Mouse (Mus musculus) lung, embryonic 16.5 days (tissue): Measurements from ENCODE around the gene Sf3a1. TPM values are rescaled to one million over a fixed set of nuclear protein-coding genes. Genes with fewer than 3 reads are reported as not detected.

Experiments
- ATAC-seq: fragments of 200-750 bp; cut with Nextera tagmentation; 2 replicates; pipeline ENCODE4 v1.8.0; 2017; ENCODE audit warnings: low read depth, mild to moderate bottlenecking, moderate library complexity
- H3K27ac ChIP-seq: fragments of 300-500 bp; sonication (generic); 2 replicates; pipeline ENCODE4 v1.5.1; 2014; ENCODE audit warnings: mild to moderate bottlenecking, control low read depth, low read length
- H3K27me3 ChIP-seq: fragments of 300-500 bp; sonication (generic); 2 replicates; pipeline ENCODE4 v1.6.1; 2014; ENCODE audit warnings: low read depth, low read length, mixed read lengths; ENCODE audit not compliant: control insufficient read depth, insufficient read depth
- H3K36me3 ChIP-seq: fragments of 300-500 bp; sonication (generic); 2 replicates; pipeline ENCODE4 v1.6.1; 2014; ENCODE audit warnings: low read length; ENCODE audit not compliant: control insufficient read depth, insufficient read depth
- H3K4me1 ChIP-seq: fragments of 300-500 bp; sonication (generic); replicated peaks from 2 replicates; pipeline ENCODE4 v1.6.1; 2014; ENCODE audit warnings: low read length, mixed read lengths; ENCODE audit not compliant: control insufficient read depth, insufficient read depth
- H3K4me2 ChIP-seq: fragments of 300-500 bp; sonication (generic); 2 replicates; pipeline ENCODE4 v1.6.1; 2014; ENCODE audit warnings: low read depth, low read length, control low read depth
- H3K4me3 ChIP-seq: fragments of 300-500 bp; sonication (generic); 2 replicates; pipeline ENCODE4 v1.5.1; 2014; ENCODE audit warnings: mild to moderate bottlenecking, low read length, control low read depth
- H3K9ac ChIP-seq: fragments of 300-500 bp; sonication (generic); 2 replicates; pipeline ENCODE4 v1.6.1; 2014; ENCODE audit warnings: low read length, control low read depth
- H3K9me3 ChIP-seq: fragments of 300-500 bp; sonication (generic); 2 replicates; pipeline ENCODE4 v1.6.1; 2016; ENCODE audit warnings: low read length; ENCODE audit not compliant: control insufficient read depth
- WGBS: fragments of 180-500 bp; shearing (Covaris S2); extraction: QIAGEN DNeasy Blood & Tissue Kit; methylation state at CpG from one replicate; pipeline ENCODE4 v1.1.7; 2014; 5-methylcytosine and 5-hydroxymethylcytosine counted together
- polyA plus RNA-seq: library from polyadenylated mRNA; unstranded; fragments of >200 nt; fragmentation: Nextera tagmentation; extraction: Ambion mirVana; gene quantifications from 2 replicates; pipeline ENCODE4 v1.2.1, GENCODE M21; 2015

Sf3a1 gene
- polyA plus RNA-seq, 1 experiment from 2014 or later: 48.9 TPM

DNA sequence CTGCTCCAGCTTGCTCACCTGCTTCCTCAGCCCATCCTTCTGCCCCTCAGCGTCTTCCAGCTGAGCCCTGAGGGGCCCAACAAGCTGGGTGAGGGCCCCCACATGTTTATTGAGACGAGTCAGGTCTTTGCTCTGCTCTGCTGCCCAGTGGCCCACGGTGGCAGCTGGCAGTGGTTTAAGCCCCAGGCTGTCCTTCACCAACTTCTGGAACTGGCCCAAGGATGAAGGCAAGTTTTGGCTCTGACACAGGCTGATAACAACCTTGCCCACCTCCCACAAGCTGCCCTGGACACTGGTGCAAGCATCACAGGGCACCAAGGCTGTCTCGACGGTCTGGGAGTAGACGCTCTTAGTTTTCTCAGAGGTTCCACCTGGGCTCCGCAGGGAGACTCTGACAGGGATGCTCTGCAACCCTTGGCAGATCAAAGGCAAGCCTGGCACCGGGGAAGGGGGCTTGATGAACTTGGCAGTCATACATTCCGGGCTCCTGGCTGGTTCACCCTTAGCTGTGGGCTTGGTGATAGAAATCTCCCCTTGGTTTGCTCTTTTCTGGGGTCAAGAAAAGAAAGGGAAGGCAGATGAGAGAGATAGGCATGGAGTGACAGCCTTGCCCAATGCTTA, 11.5 kb upstream of the Sf3a1 start:
- no peak overlapping the region for H3K4me2 ChIP-seq
- no peak overlapping the region for H3K4me3 ChIP-seq
- H3K27me3 ChIP-seq: no peaks in the 10 kb centered on the region
- H3K9me3 ChIP-seq: no peaks in the 10 kb centered on the region
- H3K4me1 ChIP-seq: no peaks in the 10 kb centered on the region
- ATAC-seq: no peak
- H3K9ac ChIP-seq: no peak overlapping the region
- 75% methylated on average over 9 of the region's 9 CpGs for WGBS
- H3K36me3 ChIP-seq: no peaks in the 10 kb centered on the region
- no peak overlapping the region for H3K27ac ChIP-seq

GRCm38 (mm10) chr11:4149886-4150285, 10.3 kb upstream of the Sf3a1 start:
- Histone ChIP-seq H3K36me3 (no peaks in the 10 kb centered on the region), H3K4me3 (no peak overlapping the region), H3K4me2 (no peak overlapping the region), H3K9me3 (no peaks in the 10 kb centered on the region), H3K27me3 (no peaks in the 10 kb centered on the region), H3K27ac (no peak overlapping the region), H3K4me1 (no peaks in the 10 kb centered on the region), H3K9ac (no peak overlapping the region)
- 91% methylated on average over 6 of the region's 6 CpGs for WGBS
- no peak for ATAC-seq

GRCm38 (mm10) chr11:4153694-4154093, 6.5 kb upstream of the Sf3a1 start:
- H3K9me3 ChIP-seq: no peaks in the 10 kb centered on the region
- H3K27me3 ChIP-seq: no peaks in the 10 kb centered on the region
- H3K36me3 ChIP-seq: no peaks in the 10 kb centered on the region
- no peak overlapping the region for H3K9ac ChIP-seq
- no peaks in the 10 kb centered on the region for H3K4me1 ChIP-seq
- H3K27ac ChIP-seq: no peak overlapping the region
- WGBS: 85% methylated on average over 7 of the region's 7 CpGs
- no peak overlapping the region for H3K4me3 ChIP-seq
- no peak overlapping the region for H3K4me2 ChIP-seq
- no peak for ATAC-seq

GRCm38 (mm10) chr11:4155641-4156040, 4.5 kb upstream of the Sf3a1 start:
- no peaks in the 10 kb centered on the region for H3K27me3 ChIP-seq
- no peak for ATAC-seq
- whole genome bisulfite sequencing: 64% methylated on average over 5 of the region's 5 CpGs
- H3K36me3 ChIP-seq: no peaks in the 10 kb centered on the region
- no peak overlapping the region for H3K4me2 ChIP-seq
- peaks cover 6% of the 10 kb centered on the region; the same call in 1 of the 2 replicates for H3K4me1 ChIP-seq
- H3K4me3 ChIP-seq: no peak overlapping the region
- H3K27ac ChIP-seq: no peak overlapping the region
- no peak overlapping the region for H3K9ac ChIP-seq
- H3K9me3 ChIP-seq: no peaks in the 10 kb centered on the region

- Histone ChIP-seq H3K9ac (no peak overlapping the region), H3K4me2 (no peak overlapping the region), H3K4me3 (no peak overlapping the region), H3K27me3 (no peaks in the 10 kb centered on the region), H3K4me1 (peaks cover 17% of the 10 kb centered on the region), H3K27ac (no peak overlapping the region), H3K9me3 (no peaks in the 10 kb centered on the region), H3K36me3 (peaks cover 8% of the 10 kb centered on the region)
- 78% methylated on average over 3 of the region's 3 CpGs for WGBS
- ATAC-seq: no peak
These were observed 1.5 kb upstream of the Sf3a1 start for GRCm38 (mm10) chr11:4158676-4159075.

GRCm38 (mm10) chr11:4160758-4161480, 769 bp downstream of the Sf3a1 start:
- peak overlapping the region; percentile 84 for H3K4me3 ChIP-seq
- peak overlapping the region; percentile 79 for H3K27ac ChIP-seq
- H3K4me1 ChIP-seq: peaks cover 17% of the 10 kb centered on the region
- peak overlapping the region; percentile 68 for H3K4me2 ChIP-seq
- WGBS: 4% methylated on average over 15 of the region's 15 CpGs
- no peaks in the 10 kb centered on the region for H3K9me3 ChIP-seq
- ATAC-seq: no peak
- H3K9ac ChIP-seq: peak overlapping the region; percentile 86
- H3K27me3 ChIP-seq: no peaks in the 10 kb centered on the region
- peaks cover 17% of the 10 kb centered on the region for H3K36me3 ChIP-seq

- peaks cover 13% of the 10 kb centered on the region for H3K4me1 ChIP-seq
- no peak overlapping the region for H3K27ac ChIP-seq
- no peak overlapping the region for H3K9ac ChIP-seq
- no peaks in the 10 kb centered on the region for H3K27me3 ChIP-seq
- no peak overlapping the region for H3K4me3 ChIP-seq
- no peaks in the 10 kb centered on the region for H3K9me3 ChIP-seq
- whole genome bisulfite sequencing: 96% methylated on average over 2 of the region's 2 CpGs
- peaks cover 40% of the 10 kb centered on the region for H3K36me3 ChIP-seq
- ATAC-seq: no peak
- H3K4me2 ChIP-seq: no peak overlapping the region
These were observed 4.6 kb downstream of the Sf3a1 start for GRCm38 (mm10) chr11:4164701-4165100.

- no peaks in the 10 kb centered on the region for H3K9me3 ChIP-seq
- no peak overlapping the region for H3K4me3 ChIP-seq
- no peak overlapping the region for H3K27ac ChIP-seq
- H3K4me2 ChIP-seq: no peak overlapping the region
- no peak for ATAC-seq
- peaks cover 55% of the 10 kb centered on the region for H3K36me3 ChIP-seq
- peaks cover 5% of the 10 kb centered on the region for H3K4me1 ChIP-seq
- 88% methylated on average over 7 of the region's 7 CpGs for WGBS
- no peak overlapping the region for H3K9ac ChIP-seq
- no peaks in the 10 kb centered on the region for H3K27me3 ChIP-seq
These were observed 6.4 kb downstream of the Sf3a1 start for GRCm38 (mm10) chr11:4166467-4167090.

GRCm38 (mm10) chr11:4174586-4174985, 14.4 kb downstream of the Sf3a1 start:
- Histone ChIP-seq H3K9ac (no peak overlapping the region), H3K4me1 (no peaks in the 10 kb centered on the region), H3K4me3 (no peak overlapping the region), H3K36me3 (peaks cover 79% of the 10 kb centered on the region), H3K27ac (no peak overlapping the region), H3K27me3 (no peaks in the 10 kb centered on the region), H3K4me2 (no peak overlapping the region), H3K9me3 (no peaks in the 10 kb centered on the region)
- WGBS: 82% methylated on average over 5 of the region's 5 CpGs
- ATAC-seq: no peak
